Mouse (Mus musculus): ENCODE measurements at regions not wholly inside any gene's neighbourhood (a gene's known extent, or its start where the extent isn't known, plus 50 kb on each side); places are given as distances from the start of the nearest gene placed in this dataset.
"Not testable (repeated sequence)": the region's sequence is repeated elsewhere in the genome, so short reads cannot be mapped to it uniquely, and the experiment has no call there.

GRCm38 (mm10) chr13:107596183-107596582 lies 448.1 kb upstream of the Smim15 start:
- no peak for DNase-seq (ENCODE audit: low read depth, low spot score)

GRCm38 (mm10) chr13:107588399-107589002 lies 455.7 kb upstream of the Smim15 start:
- DNase-seq (ENCODE audit: low read depth, low spot score) = no peak

GRCm38 (mm10) chr13:107587678-107588077 lies 456.6 kb upstream of the Smim15 start:
- DNase-seq (ENCODE audit: low read depth, low spot score) = peak; percentile 34

GRCm38 (mm10) chr13:107585936-107586335 lies 458.3 kb upstream of the Smim15 start:
- no peak for DNase-seq (ENCODE audit: low read depth, low spot score)

- no peak for DNase-seq (ENCODE audit: low read depth, low spot score)
Observed at GRCm38 (mm10) chr13:107585353-107585752, 458.9 kb upstream of the Smim15 start.

- DNase-seq (ENCODE audit: low read depth, low spot score) = no peak
Observed at GRCm38 (mm10) chr13:107578968-107579367, 465.3 kb upstream of the Smim15 start.

GRCm38 (mm10) chr13:107577809-107578208 lies 466.4 kb upstream of the Smim15 start:
- DNase-seq (ENCODE audit: low read depth, low spot score) = no peak

- no peak for DNase-seq (ENCODE audit: low read depth, low spot score)
Observed at GRCm38 (mm10) chr13:107577272-107577671, 467.0 kb upstream of the Smim15 start.

GRCm38 (mm10) chr13:107576701-107577100 lies 467.5 kb upstream of the Smim15 start:
- DNase-seq (ENCODE audit: low read depth, low spot score) = no peak

GRCm38 (mm10) chr13:107575025-107575424 lies 469.2 kb upstream of the Smim15 start:
- no peak for DNase-seq (ENCODE audit: low read depth, low spot score)

- DNase-seq (ENCODE audit: low read depth, low spot score) = peak; percentile 49
Observed at GRCm38 (mm10) chr13:107573499-107574355, 470.5 kb upstream of the Smim15 start.

- DNase-seq (ENCODE audit: low read depth, low spot score) = no peak
Observed at GRCm38 (mm10) chr13:107571539-107571938, 472.7 kb upstream of the Smim15 start.

GRCm38 (mm10) chr13:107569477-107569876 lies 474.8 kb upstream of the Smim15 start:
- DNase-seq (ENCODE audit: low read depth, low spot score) = no peak

- no peak for DNase-seq (ENCODE audit: low read depth, low spot score)
Observed at GRCm38 (mm10) chr13:107568701-107569121, 475.5 kb upstream of the Smim15 start.

- no peak for DNase-seq (ENCODE audit: low read depth, low spot score)
Observed at GRCm38 (mm10) chr13:107562463-107562862, 481.8 kb upstream of the Smim15 start.

GRCm38 (mm10) chr13:107561529-107561928 lies 482.7 kb upstream of the Smim15 start:
- no peak for DNase-seq (ENCODE audit: low read depth, low spot score)

GRCm38 (mm10) chr13:107555958-107556357 lies 488.3 kb upstream of the Smim15 start:
- no peak for DNase-seq (ENCODE audit: low read depth, low spot score)

GRCm38 (mm10) chr13:107554091-107554490 lies 490.2 kb upstream of the Smim15 start:
- no peak for DNase-seq (ENCODE audit: low read depth, low spot score)

- no peak for DNase-seq (ENCODE audit: low read depth, low spot score)
Observed at GRCm38 (mm10) chr13:107552165-107552564, 492.1 kb upstream of the Smim15 start.

GRCm38 (mm10) chr13:107549995-107550394 lies 494.3 kb upstream of the Smim15 start:
- not testable (repeated sequence) for DNase-seq (ENCODE audit: low read depth, low spot score)

- peak; percentile 86 for DNase-seq (ENCODE audit: low read depth, low spot score)
Observed at GRCm38 (mm10) chr13:107547073-107547472, 497.2 kb upstream of the Smim15 start.

GRCm38 (mm10) chr13:107546181-107546900 lies 497.9 kb upstream of the Smim15 start:
- no peak for DNase-seq (ENCODE audit: low read depth, low spot score)
